Mouse (Mus musculus) 416B (cell line): ENCODE data around the gene Cacul1.
"Not testable (repeated sequence)": the region's sequence is repeated elsewhere in the genome, so short reads cannot be mapped to it uniquely, and the experiment has no call there.

Experiments used
- DNase-seq: peaks from one replicate; pipeline ENCODE4 v3.0.0; 2011; ENCODE audit warnings: low read depth

Gene Cacul1

DNA sequence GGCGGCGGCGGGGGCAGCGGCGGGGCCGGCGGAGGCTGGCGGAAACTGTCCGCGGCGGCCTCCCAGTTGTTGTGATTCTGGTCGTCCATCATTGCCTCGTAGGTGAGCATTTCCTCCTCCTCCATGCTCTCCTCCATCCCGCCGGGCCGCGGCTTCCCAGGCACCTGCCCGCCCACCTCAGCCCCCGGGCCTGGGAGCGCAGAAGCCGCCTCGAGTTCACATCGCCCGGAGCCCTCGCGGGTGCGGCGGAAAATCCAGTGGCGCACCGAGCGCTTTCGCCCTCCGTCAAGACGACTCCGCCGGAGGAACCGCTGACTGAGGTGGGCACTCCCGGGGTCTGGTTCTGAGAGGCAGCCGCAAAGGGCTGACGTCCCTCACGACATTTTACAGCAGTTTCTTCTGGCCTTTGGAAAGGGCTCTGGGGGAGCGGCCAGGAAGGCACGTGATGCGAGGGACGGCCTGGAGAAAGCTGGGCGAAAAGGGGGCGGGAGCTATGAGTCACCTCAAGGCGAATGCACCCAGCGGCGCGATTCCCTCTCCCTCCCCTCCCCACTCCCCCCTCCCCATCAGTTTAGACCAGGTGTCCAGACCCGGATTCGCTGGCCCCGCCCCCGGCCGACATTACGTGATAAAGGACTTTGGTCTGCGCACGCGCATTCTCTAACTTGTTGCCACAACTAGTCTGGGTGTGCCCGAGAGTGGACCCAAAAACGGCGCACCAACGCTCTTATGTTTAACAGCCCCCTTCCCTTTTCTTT lies at the start of gene Cacul1:
TSS of gene Cacul1 (minus strand) at position 444 of the 758 bp plus-strand sequence.
- peak; percentile 99 for DNase-seq

DNA sequence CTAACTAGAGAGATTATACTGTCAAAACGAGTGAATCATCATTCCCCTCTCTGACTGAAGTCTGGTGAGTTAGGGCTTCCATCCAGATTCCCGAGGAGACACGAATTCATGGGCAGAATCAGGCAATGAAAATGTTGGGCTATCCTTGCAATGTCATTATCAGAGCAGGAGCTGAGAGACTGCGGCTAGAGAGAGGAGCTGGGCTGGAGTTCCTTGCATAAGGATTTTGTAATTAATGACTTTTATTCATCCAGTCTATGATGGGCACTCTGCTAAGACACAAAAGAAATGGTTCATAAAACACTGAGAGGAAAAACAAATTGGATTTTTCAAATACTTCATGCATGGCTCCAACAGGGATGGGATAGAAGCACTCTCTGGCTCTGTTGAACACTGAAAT lies 38.6 kb upstream of the Cacul1 start:
- DNase-seq = no peak

DNA sequence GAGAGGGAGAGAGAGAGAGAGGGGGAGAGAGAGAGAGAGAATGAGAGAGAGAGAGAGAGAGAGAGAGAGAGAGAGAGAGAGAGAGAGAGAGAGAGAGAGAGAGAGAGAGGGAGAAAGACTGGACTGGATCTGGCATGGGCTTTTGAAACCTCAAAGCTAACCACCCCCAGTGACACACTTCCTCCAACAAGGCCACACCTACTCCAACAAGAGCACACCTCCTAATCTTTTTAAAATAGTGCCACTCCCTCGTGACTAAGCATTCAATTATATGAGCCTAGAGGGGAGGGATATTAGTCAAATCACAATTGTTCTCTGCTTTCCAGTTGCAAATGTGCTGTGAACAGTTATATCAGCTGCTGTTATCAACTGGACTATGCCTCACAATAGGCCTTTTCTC lies 36.2 kb upstream of the Cacul1 start:
- DNase-seq = peak; percentile 67

- DNase-seq = no peak
Observed at GRCm38 (mm10) chr19:60615470-60616200, 34.8 kb upstream of the Cacul1 start.

- peak; percentile 16 for DNase-seq
Observed at GRCm38 (mm10) chr19:60611525-60612215, 30.8 kb upstream of the Cacul1 start.

- DNase-seq = peak; percentile 65
Observed at GRCm38 (mm10) chr19:60608766-60609165, 27.9 kb upstream of the Cacul1 start.

GRCm38 (mm10) chr19:60603586-60603985 lies 22.8 kb upstream of the Cacul1 start:
- DNase-seq = no peak

GRCm38 (mm10) chr19:60602066-60602465 lies 21.2 kb upstream of the Cacul1 start:
- not testable (repeated sequence) for DNase-seq

GRCm38 (mm10) chr19:60598025-60598697 lies 17.3 kb upstream of the Cacul1 start:
- DNase-seq = peak; percentile 10

DNA sequence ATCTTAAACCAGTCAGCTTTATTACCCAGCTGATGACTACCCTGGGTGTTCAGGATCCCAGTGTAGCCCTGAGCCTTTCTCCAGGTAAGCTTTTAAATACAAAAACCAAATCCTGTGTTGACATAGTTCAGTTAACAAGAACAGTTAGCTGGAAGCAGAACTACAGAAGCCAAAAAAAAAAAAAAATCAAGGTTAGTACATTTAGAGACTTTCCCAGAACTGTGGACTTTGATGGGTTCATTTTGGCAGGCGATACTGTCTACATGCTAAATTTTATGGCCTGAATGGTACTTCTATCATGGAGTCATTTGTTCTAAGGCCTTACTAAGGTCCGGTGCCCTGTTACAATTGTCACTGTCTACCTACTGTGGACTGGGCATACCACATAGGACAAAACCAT lies 8.8 kb upstream of the Cacul1 start:
- no peak for DNase-seq

DNA sequence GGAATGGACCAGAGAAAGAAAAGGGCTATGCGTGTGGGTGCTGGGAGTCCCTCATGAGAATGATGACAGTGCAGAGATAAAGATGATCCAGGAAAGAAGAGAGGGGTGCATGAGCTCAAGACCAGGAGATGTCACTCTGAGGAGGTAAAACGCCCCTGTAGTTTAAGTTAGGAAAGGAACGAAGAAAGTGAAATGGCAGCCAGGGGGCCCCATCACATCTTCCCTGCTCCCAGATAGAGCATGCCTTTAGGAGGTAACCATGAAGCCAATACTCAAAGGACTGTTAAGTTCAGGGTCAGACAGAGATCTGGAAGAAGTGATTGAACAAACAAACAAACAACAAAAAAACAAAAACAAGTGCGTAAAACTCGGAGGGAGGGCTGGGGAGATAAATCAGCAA lies 5.8 kb upstream of the Cacul1 start:
- no peak for DNase-seq

DNA sequence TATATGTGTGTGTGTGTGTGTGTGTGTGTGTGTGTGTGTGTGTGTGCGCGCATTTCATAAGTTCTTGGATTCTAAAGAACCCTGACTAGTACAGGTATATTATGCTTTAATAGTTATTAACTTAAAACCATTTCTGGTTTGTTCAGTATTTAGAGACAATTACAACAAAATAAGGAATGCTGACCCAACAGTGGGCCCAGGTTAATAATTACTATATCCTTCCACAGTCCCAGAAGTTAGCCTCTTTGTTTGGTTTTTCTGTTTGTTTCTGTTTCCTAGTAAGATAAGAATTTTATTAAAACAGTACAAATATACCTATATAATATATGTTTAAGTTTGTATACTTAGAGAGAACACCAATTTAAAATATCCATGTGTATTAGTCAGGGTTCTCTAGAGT lies 2.4 kb upstream of the Cacul1 start:
- DNase-seq = no peak

- DNase-seq = no peak
Observed at GRCm38 (mm10) chr19:60581377-60582290, 809 bp upstream of the Cacul1 start.

DNA sequence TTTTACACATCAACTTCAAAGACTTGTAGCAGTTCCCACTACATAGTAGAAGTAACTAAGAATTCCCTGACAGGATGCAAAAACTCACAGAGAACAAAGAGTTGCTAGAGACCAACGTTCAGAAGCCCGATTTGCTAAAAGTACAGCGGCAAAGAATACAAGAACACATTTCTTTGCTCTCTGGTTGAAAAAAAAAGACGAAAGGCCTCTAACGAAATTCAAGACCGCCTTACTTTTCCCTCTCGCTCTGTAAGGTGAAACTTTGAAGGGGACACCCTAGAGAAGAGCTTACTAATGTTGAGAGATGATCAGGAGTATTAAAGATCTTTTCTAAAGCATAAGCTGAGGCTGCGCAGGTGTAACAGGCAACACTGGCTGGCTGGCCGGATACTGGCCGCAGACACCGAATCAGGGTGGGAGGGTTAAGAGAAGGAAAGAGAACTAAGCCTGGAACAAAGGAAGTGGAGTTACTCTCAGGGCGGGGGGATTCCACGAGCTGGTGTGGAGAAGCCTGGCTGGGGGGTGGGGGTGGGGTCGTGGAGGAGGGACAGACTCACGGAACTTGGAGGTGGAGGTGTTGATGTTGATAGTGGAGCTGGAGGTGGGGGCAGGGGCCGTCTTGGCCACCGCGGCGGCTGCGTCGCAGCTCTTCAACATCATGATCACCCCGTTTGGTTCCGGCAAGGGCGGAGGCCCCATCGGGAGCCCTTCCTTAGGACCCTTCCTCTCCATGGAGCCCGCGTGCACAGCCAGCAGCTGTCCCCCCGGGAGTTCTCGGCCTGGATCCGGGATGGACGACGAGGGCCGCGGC lies 849 bp downstream of the Cacul1 start:
- DNase-seq = peak; percentile 54

DNA sequence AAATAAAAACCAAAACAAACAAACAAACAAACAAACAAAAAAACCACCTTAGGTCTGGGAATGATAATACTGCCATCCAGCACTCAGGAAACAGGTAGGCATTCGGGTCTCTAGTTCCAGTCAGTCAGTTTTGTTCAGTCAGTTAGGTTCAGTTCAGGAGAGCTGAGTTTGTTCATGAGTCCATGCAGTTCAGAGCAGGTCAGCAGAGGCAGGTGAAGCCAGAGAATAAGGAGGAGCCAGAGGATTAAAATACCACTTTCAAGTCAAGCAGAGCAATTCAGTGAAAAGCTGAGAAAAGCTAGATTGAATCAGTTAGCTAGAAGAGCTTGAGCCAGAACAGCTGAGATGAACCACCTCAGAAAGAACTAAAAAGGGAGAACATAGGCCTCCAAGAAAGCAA lies 4.1 kb downstream of the Cacul1 start:
- no peak for DNase-seq

- no peak for DNase-seq
Observed at GRCm38 (mm10) chr19:60560497-60560896, 20.3 kb downstream of the Cacul1 start.

DNA sequence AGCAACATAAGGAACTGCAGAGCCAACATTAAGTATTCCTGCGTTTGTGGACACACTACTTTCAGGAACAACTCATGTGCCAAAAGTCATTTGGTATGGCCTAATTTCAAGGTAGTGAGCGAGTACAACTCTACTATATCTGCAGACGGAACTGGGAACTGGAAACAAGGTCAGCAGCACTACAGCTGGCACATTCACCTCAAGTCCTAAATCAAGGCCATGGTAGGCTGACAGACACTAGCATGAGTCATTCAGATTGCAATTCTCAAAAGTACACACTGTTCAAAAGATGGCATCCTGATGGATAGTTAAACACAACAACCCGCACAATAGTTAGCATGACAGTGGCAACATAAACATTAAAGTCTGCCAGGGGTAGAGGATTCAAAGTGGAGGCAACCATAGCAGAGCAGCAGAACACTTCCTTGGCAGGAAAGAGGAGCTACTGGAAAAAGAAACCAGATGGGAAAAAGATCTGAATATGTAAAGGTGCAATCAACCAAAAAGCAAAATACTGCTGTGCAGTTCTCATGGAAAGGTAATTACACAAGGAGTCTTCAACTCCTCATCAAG lies 25.9 kb downstream of the Cacul1 start:
- no peak for DNase-seq

- peak; percentile 71 for DNase-seq
Observed at GRCm38 (mm10) chr19:60553501-60553900, 27.3 kb downstream of the Cacul1 start.

DNA sequence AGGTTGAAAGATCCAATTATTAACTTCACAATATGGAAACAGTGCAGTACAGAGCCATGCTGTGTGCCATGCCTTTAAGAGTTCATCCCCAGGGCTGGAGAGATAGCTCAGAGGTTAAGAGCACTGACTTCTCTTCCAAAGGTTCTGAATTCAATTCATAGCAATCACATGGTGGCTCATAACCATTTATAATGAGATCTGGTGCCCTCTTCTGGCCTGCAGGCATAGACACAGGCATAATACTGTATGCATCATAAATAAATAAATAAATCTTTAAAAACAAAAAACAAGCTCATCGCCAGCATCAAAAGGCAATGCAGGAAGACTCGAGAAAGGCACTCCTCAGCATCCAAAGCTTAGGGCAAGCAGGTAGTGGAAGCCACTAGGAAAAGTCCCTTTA lies 37.5 kb downstream of the Cacul1 start:
- peak; percentile 23 for DNase-seq

DNA sequence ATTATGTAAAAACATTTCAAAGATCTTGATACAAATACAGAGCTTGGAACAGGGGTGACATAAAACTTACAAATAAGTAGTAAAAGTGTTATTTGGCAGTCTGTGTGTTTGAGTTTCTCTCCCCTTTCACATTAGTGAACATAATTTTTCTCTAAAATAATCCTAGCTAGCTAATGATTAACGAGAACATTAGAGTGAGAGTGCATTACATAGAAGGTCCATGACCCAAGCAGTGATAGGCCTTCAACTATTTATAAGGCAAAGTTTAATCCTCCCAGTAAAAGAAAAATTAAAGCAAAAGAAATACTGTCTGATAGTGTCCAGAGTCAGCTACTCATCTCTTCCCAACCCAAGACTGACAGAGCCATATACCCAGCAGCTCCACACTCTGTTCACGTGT lies 48.9 kb downstream of the Cacul1 start:
- no peak for DNase-seq
